Mouse (Mus musculus): Measurements from ENCODE around the gene Ubl3. TPM values are rescaled to one million over a fixed set of nuclear protein-coding genes. Genes with fewer than 3 reads are reported as not detected.
A peak's percentile ranks its signal among the peaks of the same experiment; 100 is the strongest.

The Ubl3 gene
- total and polyA plus RNA-seq, 3 experiments = 90.5 to 167 (median 163) TPM

DNA sequence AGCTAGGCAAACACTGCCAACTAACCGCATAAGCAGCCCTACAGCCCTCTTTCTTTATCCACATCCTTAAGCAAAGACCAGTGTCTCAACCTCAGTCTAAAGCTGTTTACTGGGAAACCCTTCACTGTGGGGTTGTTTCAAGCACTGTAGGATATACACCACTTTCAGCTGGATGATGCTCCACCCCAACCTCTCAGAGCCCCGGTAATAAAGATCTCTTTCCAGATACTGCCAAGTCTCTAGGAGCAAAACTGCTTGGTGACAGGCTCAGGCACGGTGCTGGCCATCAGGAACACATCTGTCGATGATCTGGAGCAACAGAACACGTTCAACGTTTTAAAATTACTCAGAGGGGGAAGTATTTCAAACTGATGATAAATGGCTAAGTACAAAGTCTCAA lies 25.0 kb downstream of the Ubl3 start:
- no peak for DNase-seq

DNA sequence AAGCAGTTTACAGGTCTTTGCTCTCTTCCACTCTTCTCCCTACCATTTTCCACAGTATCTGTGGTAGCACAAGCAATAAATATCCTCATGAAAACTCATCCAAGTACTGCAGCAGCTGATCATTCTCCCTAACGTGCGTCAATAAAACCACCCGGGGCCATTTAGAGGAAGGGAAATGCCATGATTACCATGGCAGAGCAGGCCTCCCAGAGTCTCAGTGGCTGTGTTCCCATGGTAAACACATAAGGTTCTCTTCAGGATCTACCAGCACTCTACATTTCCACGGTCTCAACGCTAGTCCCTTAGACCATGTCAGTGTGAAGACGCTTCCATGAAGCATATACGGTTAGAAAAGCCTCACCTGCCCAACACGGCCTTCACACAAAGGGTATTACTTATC lies 26.0 kb downstream of the Ubl3 start:
- no peak for DNase-seq

DNA sequence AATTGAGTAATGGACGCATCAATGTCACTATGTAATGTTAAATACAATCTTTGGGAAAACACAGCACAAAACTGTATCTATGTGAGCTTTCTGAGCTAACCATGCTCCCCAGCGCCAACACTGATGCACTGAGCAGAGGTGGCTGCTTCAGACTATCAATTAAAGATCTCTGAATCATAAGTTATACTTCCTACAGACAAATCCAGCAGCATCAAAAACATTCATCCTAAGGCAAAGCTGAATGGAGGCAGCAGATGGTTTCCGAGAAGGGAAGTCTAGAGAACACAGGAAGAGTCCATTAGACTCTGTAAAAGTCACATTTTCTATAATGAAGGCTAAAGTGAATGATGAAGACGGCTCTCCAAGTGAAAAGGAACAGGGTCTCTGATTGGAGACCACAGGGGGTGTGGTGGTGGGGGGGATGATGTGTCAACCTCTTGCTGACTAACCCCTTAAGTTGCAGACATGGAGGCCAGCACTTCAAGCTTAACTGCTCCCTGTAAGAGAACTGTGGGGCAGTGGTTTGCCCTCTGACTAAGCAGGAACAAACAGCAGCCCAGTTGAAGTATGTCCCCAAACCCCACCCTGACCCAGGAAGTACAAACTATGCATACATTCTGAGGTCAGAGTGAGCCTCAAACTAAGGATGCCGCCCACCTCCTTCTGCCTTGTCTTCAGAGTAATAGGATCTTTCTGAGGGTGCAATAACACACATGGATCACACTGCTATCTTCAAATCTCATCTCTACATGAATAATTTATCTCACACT lies 29.2 kb downstream of the Ubl3 start:
- no peak for DNase-seq

DNA sequence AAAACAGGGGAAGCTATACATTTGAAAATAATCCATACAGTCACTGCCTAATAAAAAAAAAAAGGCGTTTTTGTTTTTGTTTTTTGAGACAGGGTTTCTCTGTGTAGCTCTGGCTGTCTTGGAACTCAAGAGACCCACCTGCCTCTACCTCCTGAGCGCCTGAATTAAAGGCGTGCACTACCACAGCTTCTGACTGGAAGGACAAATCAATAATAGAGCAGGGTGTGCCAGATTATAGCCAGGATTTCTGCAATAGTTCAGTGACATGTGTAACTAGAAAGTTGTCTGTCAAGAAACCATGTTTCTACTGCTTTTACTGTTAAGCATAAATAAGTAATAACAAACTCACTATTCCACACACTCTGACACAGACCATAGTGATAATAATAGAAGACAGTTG lies 30.2 kb downstream of the Ubl3 start:
- no peak for DNase-seq

DNA sequence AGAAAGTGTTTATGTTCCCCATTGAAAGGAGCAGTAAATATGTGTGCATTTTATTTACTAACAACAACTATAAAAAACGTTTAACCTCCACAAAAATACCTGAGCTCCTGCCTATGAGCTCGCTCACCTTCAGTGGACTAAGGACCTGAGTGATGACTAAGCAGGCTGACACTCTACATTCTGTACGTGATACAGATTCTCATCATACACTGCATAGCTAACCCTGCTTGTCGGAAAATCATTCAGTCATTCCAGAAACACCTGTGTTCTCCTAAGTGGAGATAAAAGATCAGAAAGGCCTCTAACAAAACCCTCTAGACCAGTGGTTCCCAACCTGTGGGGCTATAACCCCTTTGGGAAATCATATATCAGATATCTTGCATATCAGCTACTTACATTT lies 35.1 kb downstream of the Ubl3 start:
- DNase-seq = no peak

DNA sequence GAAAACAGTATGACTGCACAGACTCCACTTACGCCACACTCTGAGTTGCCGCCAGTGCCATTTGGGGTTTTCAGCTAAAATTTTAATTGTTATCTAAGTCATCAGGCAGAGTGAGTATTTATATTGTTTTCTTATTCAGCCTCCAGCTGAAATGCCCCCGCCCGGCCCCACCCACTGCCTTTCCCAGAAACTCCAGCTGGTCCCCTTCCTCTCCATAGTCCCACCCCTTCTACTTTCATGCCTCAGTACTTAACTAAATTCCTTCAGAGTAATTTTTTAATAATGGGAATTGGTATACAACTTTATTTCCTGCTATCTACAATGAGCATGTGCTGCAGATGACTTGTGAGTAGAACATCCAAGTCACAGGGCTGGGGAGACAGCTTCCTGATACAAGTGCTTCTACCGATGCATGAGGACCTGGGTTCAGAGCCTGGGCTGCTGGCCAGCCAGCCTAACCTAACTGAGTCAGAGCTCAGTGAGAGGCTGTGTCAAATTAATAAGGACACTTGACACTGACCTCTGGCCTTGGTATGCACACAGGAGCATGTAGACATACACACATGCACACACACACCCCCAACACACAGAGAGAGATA lies 40.4 kb downstream of the Ubl3 start:
- DNase-seq = peak; percentile 61

DNA sequence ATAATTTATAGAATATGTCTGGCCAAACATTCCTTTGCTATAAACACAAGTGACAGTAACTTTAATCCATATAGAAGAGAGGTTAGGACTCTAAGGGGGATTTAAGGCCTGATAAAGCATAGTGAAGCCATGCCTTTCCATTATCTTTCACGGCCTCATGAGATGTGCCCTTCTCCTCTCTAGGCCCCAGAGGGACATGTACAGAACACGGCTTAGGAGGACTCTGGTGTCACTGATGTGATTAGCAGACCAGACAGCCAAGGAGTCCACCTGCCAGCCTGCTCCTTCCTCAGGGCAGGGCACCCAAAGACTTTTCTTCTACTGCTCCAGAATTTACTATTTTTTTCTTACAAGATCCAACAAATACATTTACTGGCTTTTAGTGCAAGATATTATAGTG lies 42.3 kb downstream of the Ubl3 start:
- no peak for DNase-seq

DNA sequence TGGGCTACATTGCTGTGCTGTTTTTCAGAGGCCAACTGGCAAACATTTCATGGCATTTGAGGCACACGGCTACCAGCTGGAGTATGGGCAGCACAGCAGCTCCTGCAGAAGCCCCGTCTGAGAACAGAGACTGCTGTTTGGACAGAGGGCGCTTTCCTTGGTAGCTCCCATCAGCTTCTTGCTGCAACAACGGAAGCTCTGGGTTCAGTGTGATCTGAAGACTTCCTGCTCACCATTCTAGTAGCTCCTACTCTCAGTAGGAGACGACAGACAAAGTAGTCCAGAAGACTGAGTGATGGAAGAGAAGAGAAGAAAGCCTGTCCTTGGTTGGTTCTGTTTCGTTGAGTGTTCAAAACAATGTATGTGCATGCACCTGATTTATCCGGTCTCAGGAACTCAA lies 42.9 kb downstream of the Ubl3 start:
- no peak for DNase-seq

DNA sequence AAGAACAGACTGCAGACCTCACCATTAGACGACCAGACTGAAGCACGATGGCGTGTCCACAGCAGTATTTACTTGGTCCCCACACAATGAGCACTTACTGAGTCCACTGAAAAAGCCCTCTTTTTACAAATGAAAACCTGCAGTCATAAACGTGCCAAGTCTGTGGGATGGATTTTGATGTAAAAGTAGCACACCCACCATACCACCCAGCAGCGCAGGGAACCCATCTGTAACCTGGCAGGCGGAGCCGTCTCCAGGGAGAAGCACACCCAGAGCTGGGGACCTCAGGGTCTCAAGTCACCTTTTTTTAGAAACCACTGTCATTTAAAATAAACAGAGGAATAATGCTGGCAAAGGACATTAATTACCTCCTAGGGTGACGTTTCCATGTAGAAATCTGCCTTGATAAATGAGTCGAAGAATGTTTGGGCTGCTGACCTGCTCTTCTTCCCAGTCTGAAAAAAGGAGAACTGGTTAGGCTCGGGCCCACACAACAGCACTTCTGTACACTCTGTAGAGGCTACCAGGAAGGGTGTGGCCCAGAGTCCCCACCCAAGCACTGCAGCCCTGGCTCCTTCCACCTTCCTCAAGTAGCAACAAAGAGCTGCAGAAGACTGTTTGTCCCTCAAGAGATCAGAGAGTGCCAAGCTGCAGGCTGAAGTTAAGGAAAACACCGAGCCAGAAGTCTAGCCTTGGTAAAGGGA lies 43.5 kb downstream of the Ubl3 start:
- DNase-seq = no peak

DNA sequence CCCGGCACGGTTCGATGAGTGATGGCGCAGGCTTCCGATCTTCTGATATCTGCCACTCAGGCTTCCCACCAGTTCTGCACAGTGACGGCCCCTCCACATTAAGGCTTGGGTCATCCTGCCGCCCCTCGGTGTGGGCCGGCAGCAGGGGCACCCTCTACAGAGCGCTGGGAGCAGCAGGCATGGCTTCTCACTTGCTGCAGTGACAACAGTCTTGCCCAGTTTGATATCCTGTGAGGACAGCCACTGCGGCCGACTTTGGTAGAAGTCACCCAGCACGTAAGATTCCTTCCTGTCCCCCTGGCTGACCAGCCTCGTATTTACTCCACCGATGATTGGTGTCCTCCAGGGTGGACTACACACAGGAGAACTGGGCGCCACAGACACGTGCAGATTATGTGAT lies 47.2 kb downstream of the Ubl3 start:
- no peak for DNase-seq

DNA sequence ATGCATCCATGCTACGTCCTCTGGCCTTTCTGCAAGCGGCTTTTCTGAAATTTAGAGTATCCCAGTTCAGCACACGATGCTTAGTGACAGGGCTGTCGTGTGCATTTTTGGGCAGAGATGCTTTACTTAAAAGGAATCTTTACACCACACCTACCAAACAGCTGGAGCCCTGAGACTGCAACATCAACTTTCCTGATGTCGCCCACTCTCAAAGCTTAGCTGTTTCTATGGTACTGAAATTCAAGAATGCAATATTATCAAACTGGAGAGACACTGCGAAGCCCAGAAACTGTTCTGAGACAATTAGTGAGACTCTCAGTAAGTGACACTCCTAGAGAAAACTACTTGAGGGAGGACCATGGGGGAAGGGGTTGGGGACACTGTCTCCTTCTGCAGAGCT lies 50.4 kb downstream of the Ubl3 start:
- no peak for DNase-seq

DNA sequence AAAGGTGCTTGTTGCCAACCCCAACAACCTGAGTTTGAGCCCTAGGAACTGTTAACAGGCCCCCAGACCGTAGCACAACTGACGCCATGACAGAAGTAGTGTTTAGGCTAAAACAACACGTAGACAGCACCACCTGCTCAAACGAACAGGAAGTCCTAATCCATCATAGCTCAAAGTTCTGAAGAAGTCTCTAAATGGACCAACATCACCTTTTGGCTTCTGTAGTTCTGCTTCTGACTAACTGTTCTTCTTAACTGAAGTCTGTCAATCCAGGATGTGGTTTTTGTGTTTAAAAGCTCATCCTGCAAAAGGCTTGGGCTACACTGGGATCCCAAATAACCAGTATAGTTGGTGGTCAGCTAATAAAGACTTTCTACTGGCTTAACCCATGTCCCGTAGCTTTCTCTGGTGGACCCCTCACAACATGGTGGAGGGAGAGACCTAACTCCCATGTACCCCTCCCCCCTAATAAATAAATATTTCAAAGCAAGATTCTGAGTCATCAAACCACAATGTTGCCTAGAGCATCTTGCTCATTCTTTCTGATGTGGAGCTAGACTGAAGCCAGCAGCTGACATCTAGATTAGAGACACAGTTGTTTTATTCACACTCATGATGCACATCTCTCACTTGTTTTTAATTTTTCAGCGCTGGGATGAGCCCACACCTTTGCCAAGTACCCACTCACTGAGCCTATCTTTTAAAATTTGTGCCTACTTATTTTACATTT lies 51.2 kb downstream of the Ubl3 start:
- DNase-seq = no peak

DNA sequence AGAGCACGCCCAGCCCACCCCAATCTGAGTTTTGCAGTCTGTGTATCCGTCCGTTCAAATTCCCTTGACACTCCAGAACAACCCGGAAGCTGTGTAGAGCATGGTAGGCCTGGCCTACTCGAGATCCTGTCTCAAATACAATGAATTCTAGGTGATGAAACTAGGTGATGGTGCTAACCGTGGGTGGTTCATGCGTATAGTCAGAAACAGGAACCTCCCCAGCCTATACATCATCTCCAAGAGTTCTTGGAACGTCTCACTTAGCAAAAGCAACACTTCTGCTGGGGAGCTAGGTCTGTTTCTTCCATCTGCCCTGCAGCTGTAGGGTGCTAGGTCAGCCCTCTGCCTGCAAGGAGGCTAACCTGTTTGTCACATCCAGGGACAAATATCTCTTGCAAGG lies 52.1 kb downstream of the Ubl3 start:
- DNase-seq = no peak

DNA sequence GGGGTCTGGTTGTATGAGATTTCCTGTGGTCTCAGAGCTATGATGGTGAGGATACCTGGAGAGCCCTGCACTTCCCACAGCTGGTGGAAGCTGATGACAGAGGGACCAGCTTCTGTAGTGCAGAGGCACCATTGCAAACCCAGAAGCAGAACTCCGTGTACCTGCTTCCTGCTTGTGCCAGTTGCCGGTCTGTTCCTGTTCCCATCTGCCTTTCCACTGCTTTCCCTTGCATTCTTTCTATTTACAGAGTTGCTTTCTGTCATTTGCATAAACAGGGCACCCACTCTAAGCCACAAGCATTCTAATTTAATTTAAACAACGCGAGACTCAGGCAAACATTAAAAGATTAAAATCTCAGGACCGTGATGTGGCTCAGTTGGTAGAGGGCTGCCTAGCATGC lies 53.0 kb downstream of the Ubl3 start:
- no peak for DNase-seq

DNA sequence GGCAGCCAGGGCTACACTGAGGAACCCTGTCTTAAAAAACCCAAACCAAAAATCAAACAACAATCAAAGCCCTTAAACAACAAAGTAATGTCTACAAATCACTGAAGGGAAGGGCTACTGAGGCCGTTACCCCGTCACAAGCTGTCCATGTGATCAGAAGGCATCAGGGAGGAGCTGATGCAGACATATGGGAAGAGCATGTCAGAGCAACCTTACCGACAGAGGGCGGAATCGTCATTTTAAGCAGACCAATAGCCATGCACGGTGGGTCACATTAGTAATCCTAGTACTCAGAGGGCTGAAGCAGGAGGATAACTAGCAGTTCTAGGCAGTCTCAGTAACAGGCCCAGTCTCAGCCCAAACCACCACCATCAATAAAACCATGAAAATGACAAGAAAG lies 56.6 kb downstream of the Ubl3 start:
- DNase-seq = no peak

DNA sequence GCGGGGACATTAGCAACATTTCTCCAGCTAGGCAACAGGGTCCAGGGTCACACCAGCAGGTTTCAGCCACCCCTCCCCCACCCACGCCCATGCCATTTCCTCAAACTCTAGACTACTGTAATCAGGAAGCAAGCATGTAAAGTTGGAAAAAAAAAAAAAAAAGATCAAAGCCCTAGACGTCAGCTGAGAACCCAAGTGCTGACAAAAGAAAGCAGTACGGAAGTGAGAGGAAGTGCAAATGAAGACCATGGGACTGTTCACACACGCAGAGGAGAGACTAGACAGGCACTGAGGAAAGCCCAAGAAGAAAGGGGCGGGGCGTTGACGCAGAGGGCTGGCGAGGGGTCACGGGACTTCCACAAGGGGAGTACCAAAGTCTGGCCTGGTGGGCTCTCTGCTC lies 57.4 kb downstream of the Ubl3 start:
- DNase-seq = no peak

DNA sequence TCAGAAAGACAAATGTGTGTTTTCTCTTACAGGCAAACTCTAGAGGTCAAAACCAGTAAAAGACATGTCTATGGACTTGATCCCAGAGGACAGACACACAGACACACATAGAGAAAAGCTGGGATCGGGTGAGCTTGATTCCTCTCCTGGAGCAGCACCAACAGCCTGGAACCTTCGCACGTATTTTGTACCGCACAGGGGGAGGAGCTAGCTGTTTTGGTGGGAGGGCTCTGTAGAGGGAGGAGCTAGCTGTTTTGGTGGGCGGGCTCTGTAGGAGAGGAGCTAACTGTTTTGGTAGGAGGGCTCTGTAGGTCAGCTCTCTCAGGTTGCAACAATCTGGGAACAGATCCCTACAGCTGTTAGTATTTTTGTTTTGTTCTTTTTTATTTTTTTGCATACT lies 58.3 kb downstream of the Ubl3 start:
- DNase-seq = no peak

DNA sequence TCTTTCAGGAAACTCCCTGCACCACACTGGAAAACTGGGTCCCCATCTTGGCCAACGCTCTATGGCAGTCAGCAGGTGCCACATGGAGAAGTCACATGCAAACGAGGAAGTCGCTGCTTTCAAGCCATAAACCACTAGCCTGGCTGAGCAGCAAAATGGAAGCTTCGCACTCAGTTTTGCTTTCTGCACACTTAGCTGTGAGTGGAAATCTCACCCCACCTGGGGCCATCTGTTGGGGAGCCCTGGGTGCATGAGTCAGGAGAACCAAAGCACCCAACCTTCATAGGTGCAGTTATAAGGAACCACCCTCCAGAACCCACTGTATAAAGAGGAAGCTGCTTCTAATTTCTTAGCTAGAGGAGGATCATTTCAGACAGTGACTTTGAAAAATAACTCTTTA lies 59.6 kb downstream of the Ubl3 start:
- DNase-seq = no peak

DNA sequence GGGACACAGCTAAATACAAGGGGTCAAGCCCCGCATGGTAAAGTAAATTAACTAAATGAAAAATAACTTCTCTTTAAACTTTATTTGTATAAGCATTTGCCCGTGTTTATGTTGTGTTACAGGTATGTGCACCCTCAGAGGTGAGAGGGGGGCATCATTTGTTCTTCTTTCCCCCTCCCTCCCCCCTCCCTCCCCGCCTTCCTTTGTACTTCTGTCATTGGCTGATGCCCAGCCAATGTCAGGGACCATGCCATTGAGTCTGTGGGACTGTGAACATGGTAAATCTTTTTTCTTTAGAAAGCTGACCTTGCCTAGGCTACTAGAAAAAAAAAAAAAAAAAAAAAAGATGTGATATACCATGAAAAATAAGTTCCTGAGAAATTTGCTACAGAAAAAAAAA lies 62.2 kb downstream of the Ubl3 start:
- DNase-seq = no peak

DNA sequence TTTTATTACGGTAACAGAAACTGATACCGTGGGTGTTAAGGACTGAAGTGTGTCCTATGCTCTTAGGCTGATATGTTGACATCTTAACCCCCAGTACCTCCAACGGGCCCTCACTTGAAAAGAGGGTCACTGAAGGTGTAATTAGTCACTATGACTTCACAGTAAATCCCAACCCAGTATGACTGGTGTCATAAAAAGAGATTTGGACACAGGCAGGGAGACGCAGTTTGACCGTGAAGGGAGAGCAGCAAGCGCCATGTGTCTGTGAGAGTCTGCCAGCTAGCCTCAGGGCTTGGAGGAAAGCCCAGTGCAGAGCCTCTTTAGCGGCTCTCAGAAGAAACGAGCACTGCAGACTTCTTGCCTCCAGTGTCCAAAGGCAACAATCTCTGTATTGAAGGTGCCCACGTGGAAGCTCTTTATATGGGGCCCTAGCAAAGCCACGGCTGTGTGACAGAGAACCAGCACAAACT lies 62.8 kb downstream of the Ubl3 start:
- DNase-seq = peak; percentile 66

DNA sequence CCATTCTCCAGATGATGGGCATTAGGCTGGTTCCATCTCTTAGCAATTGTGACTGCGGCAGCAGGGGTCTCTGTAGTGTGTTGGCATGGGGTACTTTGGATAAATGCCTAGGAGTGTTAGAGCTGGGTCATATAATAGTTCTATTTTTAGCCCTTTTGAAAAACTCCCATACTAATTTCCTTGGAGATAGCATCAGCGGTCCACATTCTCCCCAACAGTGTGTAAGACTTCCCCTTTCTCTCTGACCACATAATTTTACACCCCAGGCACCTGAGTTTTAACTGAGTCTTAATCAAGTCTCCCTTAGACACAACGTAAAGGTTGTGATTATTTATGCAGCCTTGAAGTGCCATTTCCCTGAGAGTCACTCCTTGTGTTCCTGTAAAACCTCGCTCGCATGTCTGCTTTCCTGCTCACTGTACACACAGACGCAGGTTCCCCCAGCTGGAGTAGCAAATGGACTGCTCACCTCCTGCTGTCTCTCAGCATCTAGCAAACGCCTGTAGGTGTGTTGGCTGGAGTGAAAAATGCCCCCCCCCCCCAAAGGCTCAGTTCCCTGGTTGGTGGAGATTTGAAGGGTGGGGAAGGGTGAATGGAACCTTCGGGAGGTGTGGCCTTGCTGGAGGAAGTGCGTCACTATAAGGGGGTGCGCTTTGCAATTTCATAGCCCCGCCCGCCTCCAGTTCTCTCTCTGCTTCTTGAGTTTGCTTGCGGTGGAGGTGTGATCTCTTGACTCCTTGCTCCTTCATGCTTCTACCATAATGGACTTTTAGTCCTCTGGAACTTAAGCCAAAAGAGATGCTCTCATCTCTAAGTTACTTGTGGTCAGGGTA lies 63.5 kb downstream of the Ubl3 start:
- peak; percentile 25 for DNase-seq

DNA sequence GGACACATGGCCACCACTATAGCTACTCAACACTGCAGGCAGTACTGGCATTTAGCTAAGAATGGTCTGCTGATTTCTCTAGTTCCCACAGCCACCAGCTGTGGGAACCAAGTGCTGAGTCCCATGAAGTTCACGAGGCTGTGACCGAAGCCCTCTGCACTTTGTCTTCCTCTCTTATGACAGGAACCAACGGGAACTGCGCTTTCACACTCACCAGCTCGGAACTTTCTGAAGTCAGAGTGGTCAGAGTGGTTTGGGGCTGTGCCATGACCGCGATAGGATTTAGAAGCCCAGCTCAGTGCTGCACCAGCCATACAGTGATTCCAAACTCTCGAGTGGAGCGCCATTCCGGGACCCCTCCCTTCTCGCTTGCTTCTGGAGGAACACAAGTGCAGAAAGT lies 66.4 kb downstream of the Ubl3 start:
- DNase-seq = no peak
